Mouse (Mus musculus) C2C12 (cell line): ENCODE results near the gene Cacna1c.

ENCODE experiments used
- CEBPB ChIP-seq: IDR thresholded peaks from one replicate; pipeline ENCODE4 v1.6.1; 2011; ENCODE audit warnings: low read depth, mild to moderate bottlenecking, control low read depth, moderate library complexity
- CTCF ChIP-seq: IDR thresholded peaks from one replicate; pipeline ENCODE4 v1.5.1; 2011; ENCODE audit not compliant: control insufficient read depth, insufficient read depth, insufficient read length
- FOSL1 ChIP-seq: IDR thresholded peaks from one replicate; pipeline ENCODE4 v1.8.0; 2011; ENCODE audit warnings: mild to moderate bottlenecking, low read length; ENCODE audit not compliant: poor library complexity, insufficient read depth, severe bottlenecking
- MAX ChIP-seq: IDR thresholded peaks from one replicate; pipeline ENCODE4 v1.6.1; 2011; ENCODE audit warnings: mild to moderate bottlenecking, control low read depth
- MYOD1 ChIP-seq: IDR thresholded peaks from one replicate; pipeline ENCODE4 v1.6.1; 2011; ENCODE audit warnings: low read depth; ENCODE audit not compliant: control insufficient read depth, insufficient read length
- USF1 ChIP-seq: IDR thresholded peaks from one replicate; pipeline ENCODE4 v1.6.1; 2011; ENCODE audit warnings: low read depth, mild to moderate bottlenecking, control low read depth, moderate library complexity

DNA sequence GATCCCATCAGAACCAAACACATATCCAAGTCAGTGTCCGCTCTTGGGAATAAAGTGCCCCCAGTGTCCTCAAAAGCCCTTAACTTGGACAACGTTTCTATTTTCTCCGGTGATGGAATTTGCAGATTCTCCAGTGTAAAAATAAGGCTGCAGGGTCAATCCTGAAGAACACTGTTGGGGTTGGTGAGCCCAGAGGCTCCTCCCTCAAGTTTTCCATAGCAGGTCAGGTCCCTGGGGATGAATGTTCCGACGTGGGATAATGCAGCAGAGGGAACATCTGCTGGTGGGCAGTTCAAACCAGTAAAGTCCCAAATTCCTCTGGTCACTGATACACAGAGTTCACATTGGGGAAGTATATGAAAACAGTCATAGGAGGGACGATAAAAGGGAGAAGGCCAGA lies 203.8 kb downstream of the Cacna1c start:
- TF ChIP-seq CTCF (no peak), USF1 (no peak), MYOD1 (no peak), MAX (no peak), FOSL1 (no peak), CEBPB (no peak)
